Mouse (Mus musculus) CD8-positive naive resting alpha-beta T cell, adult 2 months (primary cell): ENCODE results near the gene Gm26620.

Experiments
- DNase-seq, 2 experiments: peaks; one replicate each; pipeline ENCODE4 v3.0.0; 2022; ENCODE audit warnings: low read depth in 2 of 2, low spot score in 2 of 2

Gene Gm26620

GRCm38 (mm10) chr1:170907456-170908191 is 22.8 kb downstream of the Gm26620 start:
- DNase-seq, result no peak

GRCm38 (mm10) chr1:170908341-170908740 is 23.5 kb downstream of the Gm26620 start:
- no peak for DNase-seq

- DNase-seq, result no peak
Observed at GRCm38 (mm10) chr1:170911907-170912660, 27.2 kb downstream of the Gm26620 start.

- no peak for DNase-seq
Observed at GRCm38 (mm10) chr1:170912891-170913615, 28.2 kb downstream of the Gm26620 start, which contains the start of gene Fcrlb. TSS of gene Fcrlb (minus strand) at chr1:170912941.

- no peak for DNase-seq
Observed at GRCm38 (mm10) chr1:170915657-170916056, 30.8 kb downstream of the Gm26620 start.

GRCm38 (mm10) chr1:170919308-170919707 is 34.4 kb downstream of the Gm26620 start:
- no peak for DNase-seq

- DNase-seq, result no peak
Observed at GRCm38 (mm10) chr1:170924485-170924884, 39.6 kb downstream of the Gm26620 start.

GRCm38 (mm10) chr1:170926941-170927340 is 42.1 kb downstream of the Gm26620 start:
- no peak for DNase-seq

- DNase-seq, result no peak
Observed at GRCm38 (mm10) chr1:170927378-170927777, 42.5 kb downstream of the Gm26620 start, which contains the start of gene Fcrla. TSS of gene Fcrla (minus strand) at chr1:170927583.

GRCm38 (mm10) chr1:170928467-170928866 is 43.6 kb downstream of the Gm26620 start:
- no peak for DNase-seq

GRCm38 (mm10) chr1:170929245-170929644 is 44.4 kb downstream of the Gm26620 start:
- no peak for DNase-seq

- no peak for DNase-seq
Observed at GRCm38 (mm10) chr1:170932043-170932442, 47.2 kb downstream of the Gm26620 start.

- DNase-seq, result no peak
Observed at GRCm38 (mm10) chr1:170933386-170933920, 48.6 kb downstream of the Gm26620 start.

- DNase-seq, result no peak
Observed at GRCm38 (mm10) chr1:170933940-170934339, 49.1 kb downstream of the Gm26620 start.

GRCm38 (mm10) chr1:170934383-170934782 is 49.5 kb downstream of the Gm26620 start:
- DNase-seq, result no peak
